Mouse (Mus musculus) MEL (cell line): ENCODE measurements around the gene Rbp7. TPM values are rescaled to one million over a fixed set of nuclear protein-coding genes. Genes with fewer than 3 reads are reported as not detected.

Experiments
- DNase-seq: peaks from one replicate; pipeline ENCODE4 v3.0.0; 2011; ENCODE audit warnings: low read depth, low spot score
- H3K27ac ChIP-seq: 2 replicates; pipeline ENCODE4 v1.5.1; 2012; ENCODE audit warnings: low read depth, mild to moderate bottlenecking, control low read depth, low read length, moderate library complexity; ENCODE audit not compliant: control insufficient read depth
- H3K27me3 ChIP-seq, 2 experiments: fragments of 150-350 bp in 1 of 2; sonication (generic) in 1 of 2; 2 replicates each; pipeline ENCODE4 v1.6.1; 2012; ENCODE audit warnings: low read length in 2 of 2, mild to moderate bottlenecking in 2 of 2, improper control_type of control experiment in 1 of 2, moderate library complexity in 1 of 2; ENCODE audit not compliant: insufficient read depth in 2 of 2, control insufficient read depth in 1 of 2
- H3K36me3 ChIP-seq, 2 experiments: 2 replicates each; pipeline ENCODE4 v1.6.1; 2012 to 2014; ENCODE audit warnings: low read length in 2 of 2, improper control_type of control experiment in 1 of 2, inconsistent platforms in 1 of 2, mild to moderate bottlenecking in 1 of 2; ENCODE audit not compliant: insufficient read depth in 2 of 2, control insufficient read depth in 1 of 2
- H3K4me1 ChIP-seq, 2 experiments: fragments of 150-350 bp in 1 of 2; sonication (generic) in 1 of 2; 2 replicates each; pipeline ENCODE4 v1.6.1; 2012; ENCODE audit warnings: low read length in 2 of 2, improper control_type of control experiment in 1 of 2, mild to moderate bottlenecking in 1 of 2; ENCODE audit not compliant: insufficient read depth in 2 of 2, control insufficient read depth in 1 of 2
- H3K4me3 ChIP-seq, 2 experiments: fragments of 150-350 bp in 1 of 2; sonication (generic) in 1 of 2; 2 replicates each; pipeline ENCODE4 v1.5.1; 2012; ENCODE audit warnings: low read depth in 2 of 2, low read length in 2 of 2, mild to moderate bottlenecking in 2 of 2, moderate library complexity in 2 of 2, control low read depth in 1 of 2, improper control_type of control experiment in 1 of 2; ENCODE audit not compliant: control insufficient read depth in 1 of 2, insufficient read depth in 1 of 2
- H3K79me2 ChIP-seq: 2 replicates; pipeline ENCODE4 v1.6.1; 2012; ENCODE audit warnings: mild to moderate bottlenecking, low read length, moderate library complexity; ENCODE audit not compliant: control insufficient read depth, poor library complexity, insufficient read depth
- H3K9ac ChIP-seq: 2 replicates; pipeline ENCODE4 v1.6.1; 2012; ENCODE audit warnings: low read depth, mild to moderate bottlenecking, control low read depth, low read length, moderate library complexity; ENCODE audit not compliant: control insufficient read depth, poor library complexity, severe bottlenecking
- H3K9me3 ChIP-seq: fragments of 150-350 bp; sonication (generic); replicated peaks from 2 replicates; pipeline ENCODE4 v1.6.1; 2012; ENCODE audit warnings: mild to moderate bottlenecking, low read length, improper control_type of control experiment, moderate library complexity; ENCODE audit not compliant: insufficient read depth
- E2F4 ChIP-seq: IDR thresholded peaks from 2 replicates; pipeline ENCODE4 v1.6.1; 2011; ENCODE audit warnings: low read depth, low read length, improper control_type of control experiment, borderline replicate concordance
- GATA1 ChIP-seq: IDR thresholded peaks from 2 replicates; pipeline ENCODE4 v1.6.1; 2011; ENCODE audit warnings: low read depth, low read length, improper control_type of control experiment
- JUND ChIP-seq: IDR thresholded peaks from 2 replicates; pipeline ENCODE4 v1.6.1; 2011; ENCODE audit warnings: low read depth, mild to moderate bottlenecking, improper control_type of control experiment, low read length
- KAT2A ChIP-seq: conservative IDR thresholded peaks from 2 replicates; pipeline ENCODE4 v1.6.1; 2012; ENCODE audit warnings: low read depth, low read length, improper control_type of control experiment, inconsistent platforms
- MEF2A ChIP-seq: IDR thresholded peaks from 2 replicates; pipeline ENCODE4 v1.6.1; 2014; ENCODE audit warnings: low read depth, mild to moderate bottlenecking, inconsistent platforms, low read length, improper control_type of control experiment; ENCODE audit not compliant: poor library complexity, insufficient replicate concordance, severe bottlenecking; ENCODE audit errors: extremely low read depth
- MXI1 ChIP-seq: IDR thresholded peaks from 2 replicates; pipeline ENCODE4 v1.6.1; 2011; ENCODE audit warnings: mild to moderate bottlenecking, low read depth, low read length, improper control_type of control experiment
- NRF1 ChIP-seq: IDR thresholded peaks from 2 replicates; pipeline ENCODE4 v1.6.1; 2014; ENCODE audit warnings: low read depth, mild to moderate bottlenecking, inconsistent platforms, low read length, improper control_type of control experiment, moderate library complexity; ENCODE audit not compliant: poor library complexity, insufficient read depth, severe bottlenecking
- POLR2AphosphoS2 ChIP-seq: IDR thresholded peaks from 2 replicates; pipeline ENCODE4 v1.6.1; 2011; ENCODE audit warnings: low read length, improper control_type of control experiment
- RAD21 ChIP-seq: IDR thresholded peaks from 2 replicates; pipeline ENCODE4 v1.6.1; 2011; ENCODE audit warnings: mild to moderate bottlenecking, low read depth, low read length, improper control_type of control experiment
- SIN3A ChIP-seq: IDR thresholded peaks from 2 replicates; pipeline ENCODE4 v1.6.1; 2012; ENCODE audit warnings: low read length, improper control_type of control experiment, inconsistent platforms
- ZMIZ1 ChIP-seq: IDR thresholded peaks from 2 replicates; pipeline ENCODE4 v1.6.1; 2012; ENCODE audit warnings: low read depth, mild to moderate bottlenecking, inconsistent platforms, low read length, improper control_type of control experiment, moderate library complexity
- polyA plus RNA-seq, 2 experiments: library from polyadenylated mRNA; stranded (reverse) in 1 of 2; unstranded in 1 of 2; fragments of >175 nt in 1 of 2; fragments of >200 nt in 1 of 2; gene quantifications; 2 replicates each; pipeline versions ENCODE4 v1.2.1 to v1.2.4; 2012; ENCODE audit warnings: low replicate concordance in 2 of 2, low read depth in 1 of 2; ENCODE audit not compliant: insufficient read length in 2 of 2, insufficient read depth in 1 of 2, missing spikeins in 1 of 2
- total RNA-seq: library from RNA; depleted of rRNA; stranded (reverse); fragments of 300-350 nt; gene quantifications from 2 replicates; pipeline ENCODE4 v1.2.3, GENCODE M21; 2012

The Rbp7 gene
- total and polyA plus RNA-seq, 3 experiments: not detected

DNA sequence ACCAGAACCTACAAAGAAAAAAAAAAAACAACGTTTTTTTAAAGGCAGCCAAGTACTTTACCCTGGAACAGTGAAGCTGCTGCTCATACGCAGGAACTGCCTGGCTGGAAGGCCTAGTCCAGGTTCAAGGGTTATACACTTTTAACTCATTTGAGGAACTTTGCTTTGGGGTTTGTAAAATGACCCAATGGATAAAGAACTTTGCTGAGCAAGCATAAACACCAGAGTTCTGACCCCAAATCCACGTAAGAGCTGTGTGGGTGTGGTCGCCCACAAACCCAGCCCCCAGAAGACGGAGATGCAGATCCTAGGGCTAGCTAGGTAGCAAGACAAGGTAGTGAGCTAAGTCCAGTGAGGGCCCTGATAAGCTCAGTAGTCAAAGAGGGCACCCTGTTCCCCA lies 47.3 kb downstream of the Rbp7 start:
- Histone ChIP-seq H3K4me1 (no peaks in the 10 kb centered on the region), H3K27ac (no peak overlapping the region), H3K36me3 (peaks cover 0 to 2% of the 10 kb centered on the region in 2 experiments; a peak in 2 of 4 replicates), H3K9ac (no peak overlapping the region), H3K79me2 (peaks cover 2% of the 10 kb centered on the region; the same call in 1 of the 2 replicates), H3K9me3 (no peaks in the 10 kb centered on the region), H3K27me3 (no peaks in the 10 kb centered on the region), H3K4me3 (no peak overlapping the region)
- TF ChIP-seq POLR2AphosphoS2 (no peak), ZMIZ1 (no peak), NRF1 (no peak), SIN3A (no peak), JUND (no peak), MEF2A (no peak), KAT2A (no peak)
- no peak for DNase-seq

GRCm38 (mm10) chr4:149405713-149406443 lies 48.9 kb downstream of the Rbp7 start:
- Histone ChIP-seq H3K9ac (no peak overlapping the region), H3K4me3 (no peak overlapping the region), H3K9me3 (no peaks in the 10 kb centered on the region), H3K4me1 (no peaks in the 10 kb centered on the region), H3K36me3 (no peaks in the 10 kb centered on the region; a peak in 1 of 4 replicates), H3K27me3 (no peaks in the 10 kb centered on the region), H3K79me2 (peaks cover 3% of the 10 kb centered on the region), H3K27ac (no peak overlapping the region)
- DNase-seq: no peak
- no peak for TF ChIP-seq POLR2AphosphoS2
- no peak for TF ChIP-seq GATA1
- no peak for TF ChIP-seq MXI1

GRCm38 (mm10) chr4:149404640-149405465 lies 49.9 kb downstream of the Rbp7 start:
- Histone ChIP-seq H3K79me2 (peaks cover 3% of the 10 kb centered on the region), H3K4me1 (peaks cover 0 to 3% of the 10 kb centered on the region in 2 experiments; a peak in 2 of 4 replicates), H3K9ac (no peak overlapping the region), H3K27ac (no peak overlapping the region), H3K9me3 (no peaks in the 10 kb centered on the region), H3K27me3 (no peaks in the 10 kb centered on the region), H3K36me3 (peaks cover 0 to 4% of the 10 kb centered on the region in 2 experiments; a peak in 3 of 4 replicates), H3K4me3 (no peak overlapping the region)
- no peak for DNase-seq
- TF ChIP-seq RAD21 (no peak), E2F4 (no peak)
